Mouse (Mus musculus) midbrain, embryonic 11.5 days (tissue): ENCODE measurements at regions not wholly inside any gene's neighbourhood (a gene's known extent, or its start where the extent isn't known, plus 50 kb on each side); places are given as distances from the start of the nearest gene placed in this dataset.

Source experiments
- ATAC-seq: fragments of 200-750 bp; cut with Nextera tagmentation; 2 replicates; pipeline ENCODE4 v1.8.0; 2017; ENCODE audit warnings: moderate TSS enrichment, moderate library complexity; ENCODE audit not compliant: low FRiP score
- DNase-seq: peaks from one replicate; pipeline ENCODE4 v3.0.0; 2015; ENCODE audit warnings: low spot score; ENCODE audit errors: missing footprints
- H3K27ac ChIP-seq: fragments of 300-500 bp; sonication (generic); 2 replicates; pipeline ENCODE4 v1.5.1; 2014; ENCODE audit warnings: low read depth, low read length
- H3K27me3 ChIP-seq: fragments of 300-500 bp; sonication (generic); 2 replicates; pipeline ENCODE4 v1.6.1; 2014; ENCODE audit warnings: mild to moderate bottlenecking, low read length, moderate library complexity, mixed read lengths; ENCODE audit not compliant: control insufficient read depth, insufficient read depth
- H3K36me3 ChIP-seq: fragments of 300-500 bp; sonication (generic); 2 replicates; pipeline ENCODE4 v1.6.1; 2014; ENCODE audit warnings: mild to moderate bottlenecking, low read length, moderate library complexity, mixed read lengths; ENCODE audit not compliant: control insufficient read depth, insufficient read depth
- H3K4me1 ChIP-seq: fragments of 300-500 bp; sonication (generic); 2 replicates; pipeline ENCODE4 v1.6.1; 2014; ENCODE audit warnings: low read length; ENCODE audit not compliant: control insufficient read depth, insufficient read depth
- H3K4me2 ChIP-seq: fragments of 300-500 bp; sonication (generic); 2 replicates; pipeline ENCODE4 v1.6.1; 2014; ENCODE audit warnings: mild to moderate bottlenecking, moderate library complexity
- H3K4me3 ChIP-seq: fragments of 300-500 bp; sonication (generic); 2 replicates; pipeline ENCODE4 v1.5.1; 2014; ENCODE audit warnings: low read depth, low read length
- H3K9ac ChIP-seq: fragments of 300-500 bp; sonication (generic); 2 replicates; pipeline ENCODE4 v1.6.1; 2014; ENCODE audit warnings: low read length
- H3K9me3 ChIP-seq: fragments of 300-500 bp; sonication (generic); 2 replicates; pipeline ENCODE4 v1.6.1; 2016; ENCODE audit warnings: low read length; ENCODE audit not compliant: control insufficient read depth
- WGBS: fragments of 180-500 bp; shearing (Covaris S2); extraction: QIAGEN DNeasy Blood & Tissue Kit; methylation state at CpG from one replicate; pipeline ENCODE4 v1.1.7; 2014; 5-methylcytosine and 5-hydroxymethylcytosine counted together

DNA sequence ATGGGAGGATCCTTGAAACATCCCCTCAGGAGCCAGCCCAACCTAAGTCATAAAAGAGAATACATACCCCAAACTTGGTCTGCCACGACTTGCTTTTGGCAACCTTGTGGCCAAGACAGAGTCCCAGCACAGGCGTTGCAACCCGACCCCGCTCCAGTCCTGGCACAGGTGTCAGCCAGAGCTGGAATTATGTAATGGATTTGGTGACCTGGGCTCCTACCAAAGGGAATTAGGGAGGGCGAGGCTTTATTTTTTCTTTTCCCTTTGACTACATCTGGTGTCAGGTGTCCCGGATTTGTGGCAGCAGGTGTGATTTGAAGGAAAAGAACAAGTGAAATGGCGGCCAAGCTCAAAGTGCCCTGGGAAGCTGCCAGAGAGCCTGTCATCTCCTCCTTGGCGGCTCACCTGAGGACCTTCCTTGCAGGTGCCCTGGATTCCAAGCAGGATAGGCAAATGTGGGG lies 212.9 kb downstream of the Mef2c start:
- no peaks in the 10 kb centered on the region for H3K9me3 ChIP-seq
- peak overlapping the region; percentile 37 for H3K4me3 ChIP-seq
- peaks cover 29% of the 10 kb centered on the region for H3K4me1 ChIP-seq
- no peaks in the 10 kb centered on the region for H3K36me3 ChIP-seq
- H3K4me2 ChIP-seq: peak overlapping the region; percentile 54
- DNase-seq (peak; percentile 91), ATAC-seq (no peak)
- peaks cover 73% of the 10 kb centered on the region for H3K27me3 ChIP-seq
- 1% methylated on average over 8 of the region's 8 CpGs for WGBS
- peak overlapping the region; percentile 64 for H3K9ac ChIP-seq
- H3K27ac ChIP-seq: no peak overlapping the region

DNA sequence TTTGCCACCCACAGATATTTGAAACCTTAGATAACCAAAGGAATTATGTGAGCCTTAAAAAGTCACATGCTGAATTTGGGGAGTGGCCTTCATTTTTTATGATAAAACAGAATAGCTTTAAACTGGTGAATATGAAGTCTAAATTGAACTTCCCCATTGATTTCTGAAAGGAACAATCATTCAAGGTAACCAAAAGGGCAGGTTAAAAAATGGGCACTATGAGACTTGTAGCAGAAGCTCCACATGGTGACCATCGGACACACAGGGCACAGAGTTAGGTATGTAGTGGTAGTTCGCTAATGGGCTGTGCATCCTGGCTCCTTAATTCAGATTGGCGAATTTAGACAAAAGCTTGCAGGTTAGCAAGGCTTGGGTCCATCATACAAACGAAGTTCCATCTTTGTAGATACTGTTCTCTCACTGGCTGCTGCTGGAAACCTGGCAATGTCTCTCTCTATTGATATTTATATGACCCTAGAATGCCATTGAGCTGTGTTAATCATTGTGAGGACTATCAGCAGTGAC lies 213.9 kb downstream of the Mef2c start:
- ATAC-seq (no peak), DNase-seq (peak; percentile 89)
- Histone ChIP-seq H3K36me3 (no peaks in the 10 kb centered on the region), H3K4me3 (no peak overlapping the region), H3K4me2 (0 out of 2 replicates have a peak overlapping the region, but pooled peaks have one; percentile 12), H3K27me3 (peaks cover 78% of the 10 kb centered on the region), H3K27ac (no peak overlapping the region), H3K9me3 (no peaks in the 10 kb centered on the region), H3K9ac (no peak overlapping the region), H3K4me1 (peaks cover 31% of the 10 kb centered on the region)
- WGBS: 7% methylated on average over 4 of the region's 4 CpGs

DNA sequence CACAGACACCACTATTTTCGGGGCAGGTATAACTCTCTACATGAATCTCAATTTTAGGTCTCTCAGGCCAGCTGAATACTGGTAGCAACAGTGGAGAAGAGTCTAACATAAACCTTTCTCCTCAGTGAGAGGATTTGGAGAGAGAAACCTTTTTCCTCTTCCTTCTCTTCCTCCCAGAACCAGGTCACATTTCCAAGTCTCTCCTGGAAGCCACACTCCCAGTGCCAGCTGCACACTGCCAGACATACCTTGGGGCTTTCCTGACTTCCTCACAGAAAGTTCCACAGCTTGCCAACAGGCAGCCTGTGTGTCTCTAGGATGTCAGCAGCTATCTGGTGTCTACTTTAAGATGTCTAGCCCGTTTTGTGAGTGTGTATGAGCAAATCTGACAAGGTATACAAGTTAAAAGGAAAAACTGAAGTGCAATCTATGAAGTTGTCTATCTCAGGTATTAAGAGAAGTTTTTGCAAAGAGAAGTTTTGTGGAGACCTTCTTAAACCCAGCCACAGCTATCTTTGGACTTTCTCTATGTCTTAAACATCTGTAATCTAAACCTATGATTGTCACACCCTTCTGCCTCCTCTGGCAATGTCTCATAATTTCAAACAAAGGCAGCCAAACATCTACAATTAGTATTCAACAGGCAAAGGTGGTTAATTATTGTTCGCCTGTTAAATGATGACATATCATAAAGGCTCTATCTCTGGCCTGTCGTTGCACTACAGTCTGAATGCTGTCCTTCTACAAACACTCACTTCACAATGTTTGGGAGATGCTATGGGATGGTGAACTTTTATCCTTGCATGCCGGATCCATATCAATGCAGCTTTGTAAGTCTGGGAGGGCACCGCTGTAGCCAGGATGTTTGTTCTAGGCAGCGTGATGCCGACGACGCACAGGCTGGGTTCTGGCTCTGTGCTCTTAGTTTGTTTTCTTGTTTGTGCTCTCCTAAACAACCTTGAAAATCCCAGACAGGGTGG lies 214.9 kb downstream of the Mef2c start:
- ATAC-seq (no peak), DNase-seq (peak; percentile 95)
- H3K4me2 ChIP-seq: peak overlapping the region; percentile 62
- peak overlapping the region; percentile 20; the same call in 1 of the 2 replicates for H3K4me3 ChIP-seq
- WGBS: 4% methylated on average over 10 of the region's 10 CpGs
- no peaks in the 10 kb centered on the region for H3K36me3 ChIP-seq
- H3K27ac ChIP-seq: no peak overlapping the region
- H3K4me1 ChIP-seq: peaks cover 29% of the 10 kb centered on the region
- no peaks in the 10 kb centered on the region for H3K9me3 ChIP-seq
- peak overlapping the region; percentile 38 for H3K9ac ChIP-seq
- H3K27me3 ChIP-seq: peaks cover 78% of the 10 kb centered on the region

DNA sequence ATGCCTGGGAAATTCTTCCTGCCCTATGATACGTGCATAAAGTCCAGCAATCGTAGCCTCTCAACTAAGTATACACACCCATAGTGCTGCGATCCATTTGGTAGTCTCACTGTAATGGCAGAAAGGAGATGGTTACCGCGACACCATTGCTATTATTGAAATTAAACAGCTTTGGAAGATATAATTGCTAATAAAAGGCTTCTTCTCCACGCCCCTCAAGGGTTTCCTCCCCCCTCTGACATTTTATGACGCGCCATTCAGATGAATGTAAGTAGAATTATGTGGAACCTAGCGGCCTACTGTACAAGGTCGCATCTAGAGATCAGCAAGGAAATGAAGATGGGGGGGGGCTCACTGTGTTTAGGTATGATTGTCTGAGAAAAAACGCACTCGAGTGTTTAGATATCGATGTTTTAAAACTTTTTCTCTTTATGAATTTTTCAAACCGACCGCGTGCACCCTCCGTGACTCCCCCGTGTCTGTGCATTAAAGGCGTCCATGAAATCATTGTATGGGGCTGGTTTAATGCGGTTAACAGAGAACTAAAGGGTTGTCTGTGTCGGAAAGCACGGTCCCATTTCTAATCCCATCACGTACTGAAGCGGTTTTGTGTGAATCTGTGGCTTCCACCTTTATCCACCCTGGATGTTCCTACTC lies 215.9 kb downstream of the Mef2c start:
- peak; percentile 95 for DNase-seq
- Histone ChIP-seq H3K4me3 (peak overlapping the region; percentile 46), H3K4me1 (peaks cover 22% of the 10 kb centered on the region), H3K9ac (peak overlapping the region; percentile 79), H3K36me3 (no peaks in the 10 kb centered on the region), H3K9me3 (no peaks in the 10 kb centered on the region), H3K4me2 (peak overlapping the region; percentile 62), H3K27me3 (peaks cover 77% of the 10 kb centered on the region), H3K27ac (peak overlapping the region; percentile 10; the same call in 1 of the 2 replicates)
- WGBS: 2% methylated on average over 24 of the region's 24 CpGs
- peak; percentile 36; the same call in 1 of the 2 replicates for ATAC-seq

DNA sequence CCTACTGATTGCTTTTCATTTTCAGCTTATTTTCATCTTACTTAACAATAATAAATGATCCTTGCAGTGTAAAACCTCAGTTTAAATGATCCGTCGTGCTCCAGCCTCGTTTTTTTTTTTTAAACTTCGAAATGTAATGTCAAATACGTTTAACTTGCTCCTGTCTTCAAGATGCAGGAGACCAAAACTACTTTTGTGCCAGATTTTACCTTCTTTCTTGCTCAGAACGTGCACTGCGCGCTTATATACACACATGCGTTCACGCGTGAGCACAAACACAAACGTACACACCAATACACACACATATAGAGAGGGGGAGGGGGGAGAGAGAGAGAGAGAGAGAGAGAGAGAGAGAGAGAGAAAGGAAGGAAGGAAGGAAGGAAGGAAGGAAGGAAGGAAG lies 216.5 kb downstream of the Mef2c start:
- H3K9ac ChIP-seq: peak overlapping the region; percentile 79
- 1% methylated on average over 12 of the region's 12 CpGs for WGBS
- H3K4me3 ChIP-seq: peak overlapping the region; percentile 46
- no peak for DNase-seq
- H3K9me3 ChIP-seq: no peaks in the 10 kb centered on the region
- peak overlapping the region; percentile 10; the same call in 1 of the 2 replicates for H3K27ac ChIP-seq
- peaks cover 20% of the 10 kb centered on the region for H3K4me1 ChIP-seq
- no peaks in the 10 kb centered on the region for H3K36me3 ChIP-seq
- peak overlapping the region; percentile 62 for H3K4me2 ChIP-seq
- no peak for ATAC-seq
- H3K27me3 ChIP-seq: peaks cover 71% of the 10 kb centered on the region

DNA sequence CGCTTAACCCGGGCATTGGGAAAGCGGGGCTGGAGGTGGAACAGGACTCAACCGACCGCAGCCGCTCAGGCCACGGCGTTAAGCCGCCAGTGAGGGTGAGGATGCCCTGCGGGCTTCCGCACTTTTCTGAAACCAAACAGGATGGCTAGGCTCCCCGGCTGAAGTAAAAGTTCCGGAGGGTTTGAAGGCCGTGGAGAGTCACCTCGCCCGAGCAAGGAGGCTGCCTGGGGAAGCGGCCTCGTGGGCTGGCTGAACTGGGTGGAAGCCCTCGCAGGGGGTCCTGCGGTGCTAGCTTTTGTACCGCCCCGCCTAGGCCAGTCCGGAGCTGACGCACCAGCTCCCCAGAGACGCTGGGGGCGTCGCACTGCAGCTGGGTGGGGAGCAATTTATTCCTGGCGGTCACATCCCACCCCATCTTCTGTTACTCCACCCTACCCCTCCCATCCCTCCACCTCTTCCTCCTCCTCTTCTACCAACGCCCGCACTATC lies 217.1 kb downstream of the Mef2c start:
- peak overlapping the region; percentile 75 for H3K27ac ChIP-seq
- H3K4me1 ChIP-seq: peaks cover 20% of the 10 kb centered on the region
- H3K9ac ChIP-seq: peak overlapping the region; percentile 79
- H3K27me3 ChIP-seq: peaks cover 67% of the 10 kb centered on the region
- WGBS: 0% methylated on average over 30 of the region's 30 CpGs
- H3K36me3 ChIP-seq: no peaks in the 10 kb centered on the region
- peak; percentile 81 for ATAC-seq
- no peaks in the 10 kb centered on the region for H3K9me3 ChIP-seq
- peak; percentile 98 for DNase-seq
- H3K4me2 ChIP-seq: peak overlapping the region; percentile 62
- H3K4me3 ChIP-seq: peak overlapping the region; percentile 46

DNA sequence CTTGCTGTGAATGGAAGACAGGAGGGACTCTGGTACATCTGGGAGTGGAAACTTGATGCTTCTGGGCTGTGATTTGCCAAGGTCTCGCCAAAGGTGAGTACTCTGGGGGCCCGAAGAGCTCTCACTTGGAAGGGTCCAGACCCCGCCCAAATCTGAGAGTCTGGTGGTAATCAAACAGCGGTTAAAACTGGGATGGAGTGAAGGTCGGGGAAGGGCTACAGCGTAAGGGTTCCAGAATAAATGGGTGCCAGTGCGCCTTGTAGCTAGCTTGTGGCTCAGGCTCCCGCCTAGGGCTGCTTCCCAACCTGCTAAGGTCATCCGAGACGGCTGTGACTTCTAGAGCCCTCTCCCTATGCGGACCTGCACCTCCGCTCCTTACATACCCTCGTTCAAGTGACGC lies 217.7 kb downstream of the Mef2c start:
- peak overlapping the region; percentile 62 for H3K4me2 ChIP-seq
- peaks cover 17% of the 10 kb centered on the region for H3K4me1 ChIP-seq
- peak; percentile 30 for ATAC-seq
- H3K4me3 ChIP-seq: peak overlapping the region; percentile 46
- H3K9ac ChIP-seq: peak overlapping the region; percentile 79
- under 1% methylated on average over 14 of the region's 14 CpGs for WGBS
- H3K9me3 ChIP-seq: no peaks in the 10 kb centered on the region
- H3K27ac ChIP-seq: peak overlapping the region; percentile 75
- peak; percentile 97 for DNase-seq
- peaks cover 63% of the 10 kb centered on the region for H3K27me3 ChIP-seq
- no peaks in the 10 kb centered on the region for H3K36me3 ChIP-seq

DNA sequence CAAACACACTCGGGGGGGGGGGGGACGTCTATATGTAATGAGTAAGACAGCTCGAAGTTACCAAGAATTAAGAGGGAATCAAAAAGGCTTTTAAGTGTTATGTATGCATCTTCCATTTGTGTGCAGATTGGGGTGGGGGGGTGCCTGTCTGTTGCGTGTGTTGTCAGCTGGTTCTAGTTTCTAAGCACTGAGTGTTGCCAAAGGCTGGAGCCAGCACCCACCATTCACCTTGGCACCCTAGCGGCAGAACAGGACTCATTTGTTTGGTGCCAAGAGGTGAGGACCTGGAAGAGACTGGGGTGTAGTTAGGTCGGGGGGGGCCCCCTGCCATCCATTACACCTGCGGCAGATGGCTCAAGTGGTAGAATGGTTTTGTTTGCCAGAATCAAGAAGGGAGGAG lies 218.4 kb downstream of the Mef2c start:
- H3K4me2 ChIP-seq: peak overlapping the region; percentile 62
- H3K27ac ChIP-seq: no peak overlapping the region; the same call in 1 of the 2 replicates
- no peak for ATAC-seq
- H3K9me3 ChIP-seq: no peaks in the 10 kb centered on the region
- 2% methylated on average over 7 of the region's 7 CpGs for WGBS
- peaks cover 57% of the 10 kb centered on the region for H3K27me3 ChIP-seq
- H3K4me1 ChIP-seq: peaks cover 15% of the 10 kb centered on the region
- peak; percentile 92 for DNase-seq
- H3K9ac ChIP-seq: peak overlapping the region; percentile 79
- peak overlapping the region; percentile 46 for H3K4me3 ChIP-seq
- no peaks in the 10 kb centered on the region for H3K36me3 ChIP-seq
